Mouse (Mus musculus): Measurements from ENCODE around the gene Gpc4. TPM values are rescaled to one million over a fixed set of nuclear protein-coding genes. Genes with fewer than 3 reads are reported as not detected.
A peak's percentile ranks its signal among the peaks of the same experiment; 100 is the strongest.

The Gpc4 gene
- total RNA-seq (2021): 10 to 100 TPM; 22.0 to 25.1 TPM
- long read RNA-seq, experiment 1, transcript Gpc4-201 (9 exons, 2,651 nt): major isoform, 11 of 12 reads
- long read RNA-seq, experiment 1, partial matches to known transcripts: 1 of 12 reads
- long read RNA-seq, experiment 1, other reads (novel, unspliced or antisense): 0 of 12 reads
- long read RNA-seq, experiment 2, transcript Gpc4-201 (9 exons, 2,651 nt): major isoform, 16 of 18 reads
- long read RNA-seq, experiment 2, partial matches to known transcripts: 2 of 18 reads
- long read RNA-seq, experiment 2, other reads (novel, unspliced or antisense): 0 of 18 reads

DNA sequence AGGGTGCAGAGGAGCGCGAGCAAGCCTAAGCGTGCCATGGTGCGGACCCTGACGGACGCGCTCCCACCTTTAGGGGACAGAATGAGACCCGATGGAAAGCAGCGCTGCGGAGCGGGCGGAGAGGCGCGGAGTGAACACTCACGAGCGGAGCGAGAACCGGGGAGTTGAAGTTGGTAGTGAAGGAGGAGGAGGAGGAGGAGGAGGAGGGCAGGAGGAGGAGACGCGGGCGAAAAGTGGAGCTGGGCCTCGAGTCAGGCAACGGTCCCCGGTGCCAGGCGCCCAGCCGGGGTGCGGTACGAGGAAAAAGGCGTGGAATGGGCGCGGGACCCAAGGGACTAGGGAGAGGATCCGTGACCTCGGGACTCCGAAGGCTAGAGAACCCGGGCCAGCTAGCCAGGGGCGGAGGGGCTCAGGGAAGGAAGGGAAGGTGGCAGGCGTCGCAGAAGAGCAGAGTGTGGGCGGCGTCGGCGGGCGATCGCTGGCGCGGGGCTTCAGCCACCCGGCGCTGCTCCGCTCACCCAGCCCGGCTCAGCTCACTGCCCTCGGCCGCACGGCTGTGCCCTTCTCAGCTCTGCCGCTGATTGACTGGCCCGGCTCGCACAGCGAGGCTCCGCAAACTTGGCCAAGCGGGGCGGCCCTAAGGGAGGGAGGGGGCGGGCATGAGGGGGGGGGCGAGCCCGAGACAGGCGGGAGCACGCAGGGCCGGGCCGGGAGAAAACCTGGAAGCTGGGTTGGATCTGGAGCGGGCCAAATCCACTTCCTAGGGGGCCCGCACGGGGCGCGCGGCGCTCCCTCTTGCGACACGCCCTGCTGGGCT is at the start of gene Gpc4:
TSS of gene Gpc4 (minus strand) at position 515 of the 817 bp plus-strand sequence.
- DNase-seq (ENCODE audit: extremely low spot score in 1 of 2, low spot score in 2 of 2): peak; percentile 60 to 65
- intact Hi-C loops (cut with DNase I): loop anchor here (5.0 kb wide), 2 partner anchors 93 to 202 kb away; no protein-coding TSS in a partner anchor
- peak within 1 kb of the TSS; percentile 57; the same call in 1 of the 2 replicates for H3K27ac ChIP-seq
- peak; percentile 38 for TF ChIP-seq CTCF (IDR thresholded peaks at IDR 0.05)
- peak within 1 kb of the TSS; percentile 56 for H3K4me3 ChIP-seq

GRCm38 (mm10) chrX:52212846-52213245 is 47.8 kb upstream of the Gpc4 start:
- intact Hi-C loops (cut with DNase I): no loop called here
- Histone ChIP-seq H3K4me3 (no peak overlapping the region), H3K27ac (no peak overlapping the region)
- TF ChIP-seq CTCF (IDR thresholded peaks at IDR 0.05): no peak
- DNase-seq (ENCODE audit: extremely low spot score in 1 of 2, low spot score in 2 of 2): no peak

DNA sequence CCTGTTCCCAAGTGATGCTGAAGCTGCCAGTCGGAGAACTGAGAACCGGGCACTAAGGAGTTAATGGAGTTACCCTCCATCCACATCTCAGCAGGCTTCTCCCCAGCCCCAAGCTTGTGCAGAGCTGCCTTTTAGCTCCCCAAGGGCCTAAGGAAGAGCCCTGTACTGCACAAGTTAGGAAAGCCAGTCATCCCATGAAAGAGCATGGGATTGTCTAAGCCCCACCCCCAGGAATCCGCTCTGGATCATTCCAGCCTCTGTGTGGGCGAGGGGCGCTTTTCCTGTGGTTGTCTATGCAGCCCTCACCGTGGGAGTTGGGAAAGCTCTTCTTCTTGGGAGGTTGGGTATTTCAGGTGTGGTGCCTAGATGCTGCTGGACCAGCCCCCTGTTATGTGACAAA is 34.8 kb upstream of the Gpc4 start:
- intact Hi-C loops (cut with DNase I): no loop called here
- DNase-seq (ENCODE audit: extremely low spot score in 1 of 2, low spot score in 2 of 2): no peak
- no peak for TF ChIP-seq CTCF (IDR thresholded peaks at IDR 0.05)
- Histone ChIP-seq H3K27ac (no peak overlapping the region), H3K4me3 (no peak overlapping the region)

DNA sequence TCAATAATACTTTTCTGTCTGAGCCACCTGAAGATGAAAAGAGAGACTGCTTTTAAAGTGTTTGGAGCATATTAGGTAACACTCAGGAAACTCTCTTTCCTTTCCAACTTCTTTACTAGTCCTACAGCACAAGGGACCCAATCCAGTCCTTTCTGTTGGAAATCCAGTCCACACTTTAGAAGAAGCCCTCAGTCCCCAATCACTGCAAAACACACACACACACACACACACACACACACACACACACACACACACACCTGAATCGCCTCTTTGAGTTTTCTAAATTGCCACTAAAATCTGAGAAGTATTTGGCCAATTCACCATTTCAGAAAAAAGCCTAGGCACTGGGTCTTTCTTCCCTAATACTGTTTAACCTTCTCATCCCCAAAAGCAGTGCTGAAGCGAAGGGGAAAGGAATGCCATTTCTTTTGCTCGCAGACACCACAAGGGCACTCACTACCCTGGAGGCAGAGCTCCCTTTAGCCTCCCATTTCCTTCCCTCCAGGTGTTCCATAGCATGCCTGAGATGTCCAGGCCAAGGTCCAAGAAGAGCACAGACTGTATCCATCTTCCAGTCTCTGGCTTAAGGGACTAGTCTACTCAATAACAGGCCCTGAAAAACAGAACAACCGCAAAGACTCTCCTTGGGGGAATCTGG is 28.4 kb upstream of the Gpc4 start:
- TF ChIP-seq CTCF (IDR thresholded peaks at IDR 0.05): no peak
- H3K27ac ChIP-seq: no peak overlapping the region
- no peak for DNase-seq (ENCODE audit: extremely low spot score in 1 of 2, low spot score in 2 of 2)
- no peak overlapping the region for H3K4me3 ChIP-seq
- intact Hi-C loops (cut with DNase I): no loop called here

GRCm38 (mm10) chrX:52189094-52189493 is 24.0 kb upstream of the Gpc4 start:
- Histone ChIP-seq H3K4me3 (no peak overlapping the region), H3K27ac (no peak overlapping the region)
- intact Hi-C loops (cut with DNase I): no loop called here
- TF ChIP-seq CTCF (IDR thresholded peaks at IDR 0.05): no peak
- DNase-seq (ENCODE audit: extremely low spot score in 1 of 2, low spot score in 2 of 2): no peak

DNA sequence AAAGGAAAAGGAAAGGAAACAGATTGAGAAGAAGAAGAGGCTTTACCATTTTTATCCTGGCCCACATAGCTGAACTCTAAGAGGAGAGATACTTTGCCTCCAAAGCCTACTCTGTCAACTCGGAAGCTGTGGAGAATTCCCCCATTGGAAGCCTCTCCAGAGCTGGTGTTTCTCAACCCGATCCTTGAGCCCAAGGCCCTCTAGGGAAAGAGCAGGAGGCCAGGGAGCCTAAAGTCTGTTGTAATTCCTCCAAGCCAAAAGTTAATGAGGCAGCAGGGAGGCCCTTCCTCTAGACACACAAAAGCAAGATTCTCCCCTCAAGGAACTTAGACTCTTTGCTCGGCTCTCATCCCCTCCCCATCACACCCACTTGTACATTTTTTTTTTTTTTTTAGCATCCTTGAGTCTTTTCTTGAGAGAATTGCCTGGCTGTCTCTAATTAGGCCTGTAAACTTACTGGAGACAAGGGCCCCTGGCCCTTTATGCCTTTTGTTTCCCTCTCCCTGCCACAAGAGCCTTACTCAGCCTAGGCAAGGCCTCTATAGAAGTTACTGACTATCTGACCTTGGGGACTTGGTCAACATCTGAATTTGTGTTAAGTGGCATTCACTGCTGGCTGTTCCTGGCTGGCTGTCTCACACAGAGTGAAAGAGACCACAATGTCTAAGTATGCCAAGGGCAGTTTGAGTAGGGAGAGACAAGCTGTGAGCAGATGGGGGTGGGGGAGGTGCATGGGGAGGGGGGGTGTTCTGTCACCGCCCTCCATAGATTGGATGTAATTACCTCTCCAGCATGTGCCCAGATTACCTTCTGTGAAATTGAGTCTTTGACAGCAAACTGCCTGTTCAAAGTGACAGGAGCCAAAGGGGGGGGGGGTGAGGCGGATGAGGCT is 18.7 kb upstream of the Gpc4 start:
- no peak for DNase-seq (ENCODE audit: extremely low spot score in 1 of 2, low spot score in 2 of 2)
- no peak overlapping the region for H3K27ac ChIP-seq
- no peak for TF ChIP-seq CTCF (IDR thresholded peaks at IDR 0.05)
- H3K4me3 ChIP-seq: no peak overlapping the region
- intact Hi-C loops (cut with DNase I): loop anchor here (5.0 kb wide), 1 partner anchor 129 kb away; no protein-coding TSS in a partner anchor

DNA sequence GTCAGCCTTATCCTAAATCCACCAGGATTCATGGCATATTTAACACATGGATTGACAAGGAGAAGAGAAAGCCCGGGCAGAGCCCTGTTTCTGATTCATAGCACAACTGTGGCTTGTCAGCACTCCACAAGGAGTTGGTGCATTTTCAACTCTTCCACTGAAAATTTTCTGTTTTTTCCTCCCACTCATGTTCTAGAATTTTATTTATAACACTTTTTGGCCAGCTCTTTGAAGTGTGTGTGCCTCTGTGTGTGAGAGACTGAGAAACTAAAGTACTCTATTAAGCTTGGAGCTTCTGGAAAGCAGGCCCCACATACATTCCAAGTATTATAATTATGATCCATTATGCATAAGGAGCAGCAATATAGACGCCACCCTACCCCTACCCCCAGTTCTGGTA is 16.3 kb upstream of the Gpc4 start:
- no peak for DNase-seq (ENCODE audit: extremely low spot score in 1 of 2, low spot score in 2 of 2)
- no peak overlapping the region for H3K4me3 ChIP-seq
- intact Hi-C loops (cut with DNase I): loop anchor here (5.0 kb wide), 1 partner anchor 131 kb away; no protein-coding TSS in a partner anchor
- TF ChIP-seq CTCF (IDR thresholded peaks at IDR 0.05): no peak
- H3K27ac ChIP-seq: no peak overlapping the region

- intact Hi-C loops (cut with DNase I): loop anchor here (5.0 kb wide), 1 partner anchor 125 kb away; no protein-coding TSS in a partner anchor
- no peak for TF ChIP-seq CTCF (IDR thresholded peaks at IDR 0.05)
- H3K4me3 ChIP-seq: no peak overlapping the region
These were observed 12.0 kb upstream of the Gpc4 start for GRCm38 (mm10) chrX:52177067-52177466.

DNA sequence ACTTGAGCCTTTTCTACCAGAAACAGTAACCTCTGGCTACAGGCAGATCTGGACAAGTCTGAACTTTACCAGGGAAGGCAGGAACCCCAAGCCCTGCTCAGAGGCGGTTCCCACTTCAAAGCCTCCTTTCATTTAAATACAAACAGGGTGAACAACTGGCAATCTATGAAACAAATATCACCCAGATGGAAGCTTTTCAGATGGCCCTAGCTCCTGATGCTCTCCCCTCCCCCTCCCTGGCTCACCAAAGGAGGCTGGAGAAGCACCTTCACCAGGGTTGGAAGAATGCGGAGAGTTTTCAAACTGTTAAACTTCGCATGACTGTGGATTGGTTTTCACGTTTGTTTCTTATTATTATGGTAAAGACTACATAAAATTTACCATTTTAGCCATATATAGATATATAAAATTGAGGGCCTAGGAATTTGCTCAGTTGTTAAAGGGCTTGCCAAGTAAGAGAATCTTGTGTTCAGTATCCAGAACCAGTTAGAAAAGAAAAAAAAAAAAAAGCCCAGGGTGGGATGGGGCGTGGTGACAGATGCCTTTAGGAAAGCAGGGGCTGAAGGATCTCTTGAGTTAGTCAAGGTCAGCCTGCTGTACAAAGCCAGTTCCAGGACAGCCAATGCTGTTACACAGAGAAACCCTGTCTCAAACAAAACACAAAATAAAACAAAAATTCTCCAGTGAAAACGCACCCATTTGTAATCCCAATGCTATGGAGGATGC is 2.6 kb upstream of the Gpc4 start:
- intact Hi-C loops (cut with DNase I): no loop called here
- H3K27ac ChIP-seq: no peak overlapping the region
- TF ChIP-seq CTCF (IDR thresholded peaks at IDR 0.05): no peak
- DNase-seq (ENCODE audit: extremely low spot score in 1 of 2, low spot score in 2 of 2): no peak
- H3K4me3 ChIP-seq: no peak overlapping the region

More at GRCm38 (mm10) chrX:52177067-52177466, 12.0 kb upstream of the Gpc4 start:
- no peak for DNase-seq (ENCODE audit: extremely low spot score in 1 of 2, low spot score in 2 of 2)
- no peak overlapping the region for H3K27ac ChIP-seq

GRCm38 (mm10) chrX:52165555-52165938 is 495 bp upstream of the Gpc4 start:
- Histone ChIP-seq H3K27ac (no peak overlapping the region), H3K4me3 (peak overlapping the region; percentile 56)
- no peak for TF ChIP-seq CTCF (IDR thresholded peaks at IDR 0.05)
- no peak for DNase-seq (ENCODE audit: extremely low spot score in 1 of 2, low spot score in 2 of 2)
- intact Hi-C loops (cut with DNase I): no loop called here

Measured in left cerebral cortex, adult 2 months (tissue).